Mouse (Mus musculus) forelimb bud, embryonic 11.5 days (tissue): ENCODE measurements around the gene Morc3.

ENCODE experiments used
- DNase-seq: peaks from one replicate; pipeline ENCODE4 v3.0.0-alpha.2; 2012; ENCODE audit warnings: low read depth, low spot score

Morc3 gene

DNA sequence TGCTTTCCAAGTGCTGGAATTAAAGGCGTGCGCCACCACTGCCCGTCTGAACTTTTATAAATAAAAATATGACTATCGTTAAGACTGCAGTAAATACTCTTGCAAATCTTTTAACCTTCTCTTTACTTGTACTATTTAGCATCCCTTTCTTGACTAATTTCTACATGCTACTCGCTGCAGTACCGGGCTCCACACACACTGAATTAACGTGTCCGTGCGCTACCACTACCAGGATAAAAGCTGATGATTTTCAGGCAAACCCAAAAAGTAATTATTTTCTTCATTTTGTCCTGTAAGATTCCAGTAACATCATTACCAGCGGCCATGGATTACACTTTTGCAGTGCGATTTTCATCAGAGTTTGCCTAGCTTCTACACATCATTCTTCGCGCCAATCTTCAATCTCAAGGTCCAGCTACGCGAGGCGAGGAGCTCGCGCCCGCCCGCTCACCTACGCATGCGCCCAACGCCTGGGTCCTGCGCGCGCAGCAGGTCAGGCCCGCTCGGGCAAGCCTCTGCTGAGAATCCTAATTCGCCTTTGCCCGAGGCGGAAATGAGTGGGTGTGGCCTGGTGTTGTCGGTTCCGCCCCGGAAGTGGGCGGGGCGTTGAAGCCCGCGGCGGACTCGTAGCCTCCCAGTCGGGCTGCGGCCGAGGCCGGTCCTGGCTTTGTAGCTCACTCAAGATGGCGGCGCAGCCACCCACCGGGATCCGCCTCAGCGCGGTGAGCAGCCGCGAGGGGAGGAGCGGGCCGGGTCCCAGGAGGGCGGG lies at the start of gene Morc3:
TSS of gene Morc3 (plus strand) at position 495 of the 769 bp plus-strand sequence.
- peak; percentile 100 for DNase-seq

DNA sequence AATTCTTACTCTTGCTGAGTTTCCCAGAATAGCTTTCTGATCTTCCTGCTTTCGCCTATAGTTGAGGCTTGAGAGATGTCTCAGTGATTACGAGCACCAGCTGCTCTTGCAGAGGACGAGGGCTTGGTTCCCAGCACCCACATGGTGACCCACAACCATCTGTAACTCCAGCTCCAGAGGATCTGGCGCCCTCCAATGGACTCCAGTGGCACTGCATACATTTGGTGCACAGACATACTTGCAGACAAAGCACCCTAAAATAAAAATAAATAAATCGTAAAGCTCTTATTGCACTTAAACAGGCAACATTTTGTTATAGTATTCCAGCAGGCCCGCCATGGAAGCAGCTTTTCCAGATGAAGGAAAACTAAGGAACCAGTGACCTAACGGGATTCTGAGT lies 47.7 kb upstream of the Morc3 start:
- no peak for DNase-seq

DNA sequence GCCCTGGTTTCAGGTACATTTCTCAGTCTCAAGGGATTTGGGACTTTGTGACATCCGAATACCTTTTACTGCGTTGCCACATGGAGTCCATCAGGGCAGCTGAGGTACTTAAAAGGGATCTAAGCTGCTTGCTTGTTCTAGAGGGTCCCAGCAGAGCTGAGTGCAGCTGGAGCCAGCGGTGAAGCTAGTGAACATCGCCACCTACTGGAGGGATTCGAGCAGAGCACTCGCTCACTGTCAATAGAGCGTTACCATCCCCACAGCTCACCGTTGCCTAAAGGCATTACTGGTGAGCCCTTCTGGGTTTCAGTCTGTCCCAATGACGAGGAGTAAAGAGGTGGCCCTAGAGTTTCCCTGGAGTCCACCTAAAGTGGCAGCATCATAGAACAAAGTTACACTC lies 46.1 kb upstream of the Morc3 start:
- DNase-seq = peak; percentile 89

DNA sequence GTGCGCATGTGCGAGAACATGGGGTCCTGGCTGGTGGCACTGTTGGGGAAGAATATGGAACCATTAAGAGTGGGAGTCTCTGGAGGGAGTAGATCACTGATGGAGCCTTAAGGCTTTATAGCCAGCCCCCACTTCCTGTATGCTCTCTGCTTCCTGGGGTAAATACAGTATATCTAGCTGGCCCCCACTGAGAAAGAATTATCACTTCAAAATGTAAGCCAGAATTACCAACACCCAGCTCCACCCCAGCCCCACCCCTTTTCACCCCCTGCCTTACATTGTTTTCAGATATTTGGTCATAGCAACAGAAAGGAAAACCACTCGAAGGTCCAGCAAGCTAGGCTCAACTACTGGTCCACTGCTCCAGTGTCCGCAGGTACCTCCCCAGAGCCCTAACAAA lies 43.5 kb upstream of the Morc3 start:
- no peak for DNase-seq

DNA sequence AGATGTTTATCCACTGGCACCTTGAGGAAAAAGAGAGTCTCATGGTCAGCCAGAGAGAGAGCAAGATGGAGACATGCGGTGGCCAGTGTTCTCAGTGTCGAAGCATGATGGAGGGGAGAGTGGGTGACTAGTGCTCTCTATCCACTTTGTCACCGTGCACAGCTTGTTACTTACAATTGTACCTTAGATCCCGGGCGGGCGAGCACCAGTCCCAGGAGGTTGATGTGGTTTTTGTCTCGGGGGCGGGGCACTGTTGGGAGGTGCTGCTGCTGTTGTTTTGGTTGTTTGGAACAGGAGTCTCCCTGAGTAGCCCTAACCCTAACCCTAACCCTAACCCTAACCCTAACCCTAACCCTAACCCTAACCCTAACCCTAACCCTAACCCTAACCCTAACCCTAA lies 43.0 kb upstream of the Morc3 start:
- DNase-seq = no peak

DNA sequence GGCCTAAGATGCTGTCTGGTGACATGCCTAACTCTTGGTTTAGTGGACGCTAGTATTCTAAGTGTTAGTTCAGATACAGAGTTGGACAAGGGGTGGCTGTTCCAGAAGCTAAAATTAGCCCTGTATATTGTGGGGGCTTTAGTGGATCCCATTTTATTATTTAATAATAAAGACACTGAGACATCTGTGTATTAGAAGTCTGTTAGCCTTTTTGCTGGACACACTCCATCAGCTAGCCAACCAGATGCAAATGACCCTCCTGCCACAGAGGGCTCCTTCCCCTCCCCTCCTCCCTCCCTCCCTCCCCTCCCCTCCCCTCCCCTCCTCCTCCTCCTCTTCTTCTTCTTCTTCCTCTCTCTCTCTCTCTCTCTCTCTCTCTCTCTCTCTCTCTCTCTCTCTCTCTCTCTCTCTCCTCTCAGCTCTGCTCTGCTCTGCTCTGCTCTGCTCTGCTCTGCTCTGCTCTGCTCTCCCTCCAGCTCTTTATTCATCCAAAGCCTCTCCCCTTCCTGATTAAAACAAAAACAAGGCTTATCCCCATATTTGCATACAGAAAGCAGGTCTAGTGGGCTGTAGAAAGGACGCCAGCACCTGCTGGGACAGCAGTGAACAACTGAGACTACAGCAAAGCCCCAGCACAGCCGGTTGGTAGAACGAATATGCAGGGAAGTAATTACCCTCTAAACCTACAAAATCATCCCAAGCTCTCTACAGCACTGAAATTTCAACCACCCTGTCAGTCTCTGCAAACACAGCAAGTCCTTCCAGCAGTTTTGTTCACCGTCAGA lies 41.8 kb upstream of the Morc3 start:
- no peak for DNase-seq

DNA sequence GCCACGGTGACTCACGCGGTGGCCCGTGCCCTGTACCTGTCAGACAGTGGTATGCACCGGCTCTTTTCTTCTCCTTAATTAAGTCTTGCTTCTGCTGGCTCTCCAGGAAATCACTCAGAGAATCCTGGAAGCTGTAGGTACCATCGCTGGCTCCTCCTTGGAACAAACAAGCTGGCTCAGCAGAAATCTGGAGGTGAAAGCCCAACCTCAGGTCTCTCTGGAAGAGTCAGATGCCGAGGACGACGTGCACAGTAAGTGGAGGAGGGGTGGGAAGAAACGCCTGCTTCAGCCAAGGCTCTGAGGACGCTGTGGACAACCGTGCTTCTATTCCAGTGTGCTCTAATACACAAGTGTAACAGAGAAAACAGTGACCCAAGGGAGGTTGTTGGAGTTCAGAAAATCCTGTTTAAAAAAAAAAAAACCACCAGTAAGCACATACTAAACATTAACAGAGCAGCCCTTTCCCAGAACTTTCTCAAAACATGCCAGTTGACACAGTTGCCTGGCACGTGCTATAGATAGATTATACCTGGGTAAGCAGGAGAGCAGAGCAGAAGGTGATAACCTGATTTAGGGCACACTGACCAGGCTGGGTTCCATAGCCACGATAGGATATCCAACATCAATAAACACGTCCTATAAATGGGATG lies 38.8 kb upstream of the Morc3 start:
- DNase-seq = no peak

DNA sequence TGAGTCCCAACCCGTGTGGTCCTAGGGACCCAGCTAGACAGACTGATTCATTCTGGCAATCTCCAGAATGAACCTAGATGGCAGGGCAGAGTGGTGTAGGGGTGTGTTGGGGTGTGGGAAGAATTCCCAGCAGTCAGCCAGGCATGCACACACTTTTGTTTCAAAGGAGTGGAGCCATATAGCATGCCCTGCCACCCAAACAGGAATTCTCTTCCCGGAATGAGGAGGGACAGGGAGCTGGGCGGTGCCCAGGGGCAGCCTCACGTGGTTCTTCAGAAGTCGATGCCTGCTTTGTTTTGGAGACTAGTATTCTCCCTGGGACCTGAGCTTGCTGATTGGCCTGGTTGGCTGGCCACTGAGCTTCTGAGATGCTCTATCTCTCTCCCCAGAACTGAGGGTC lies 37.1 kb upstream of the Morc3 start:
- no peak for DNase-seq

DNA sequence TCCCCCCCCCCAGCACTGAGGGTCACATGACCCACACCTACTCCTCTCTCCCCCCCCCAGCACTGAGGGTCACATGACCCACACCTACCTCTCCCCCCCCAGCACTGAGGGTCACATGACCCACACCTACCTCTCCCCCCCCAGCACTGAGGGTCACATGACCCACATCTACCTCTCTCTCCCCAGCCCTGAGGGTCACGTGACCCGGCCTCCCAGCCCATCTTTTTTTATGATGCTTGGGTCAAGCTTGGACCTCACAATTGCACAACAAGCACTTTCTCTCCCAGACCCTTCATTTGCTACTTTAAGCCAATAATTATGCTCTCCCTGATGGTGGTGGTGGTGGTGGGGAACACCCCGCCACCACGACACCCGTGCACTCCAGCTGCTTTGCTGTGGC lies 36.5 kb upstream of the Morc3 start:
- no peak for DNase-seq

DNA sequence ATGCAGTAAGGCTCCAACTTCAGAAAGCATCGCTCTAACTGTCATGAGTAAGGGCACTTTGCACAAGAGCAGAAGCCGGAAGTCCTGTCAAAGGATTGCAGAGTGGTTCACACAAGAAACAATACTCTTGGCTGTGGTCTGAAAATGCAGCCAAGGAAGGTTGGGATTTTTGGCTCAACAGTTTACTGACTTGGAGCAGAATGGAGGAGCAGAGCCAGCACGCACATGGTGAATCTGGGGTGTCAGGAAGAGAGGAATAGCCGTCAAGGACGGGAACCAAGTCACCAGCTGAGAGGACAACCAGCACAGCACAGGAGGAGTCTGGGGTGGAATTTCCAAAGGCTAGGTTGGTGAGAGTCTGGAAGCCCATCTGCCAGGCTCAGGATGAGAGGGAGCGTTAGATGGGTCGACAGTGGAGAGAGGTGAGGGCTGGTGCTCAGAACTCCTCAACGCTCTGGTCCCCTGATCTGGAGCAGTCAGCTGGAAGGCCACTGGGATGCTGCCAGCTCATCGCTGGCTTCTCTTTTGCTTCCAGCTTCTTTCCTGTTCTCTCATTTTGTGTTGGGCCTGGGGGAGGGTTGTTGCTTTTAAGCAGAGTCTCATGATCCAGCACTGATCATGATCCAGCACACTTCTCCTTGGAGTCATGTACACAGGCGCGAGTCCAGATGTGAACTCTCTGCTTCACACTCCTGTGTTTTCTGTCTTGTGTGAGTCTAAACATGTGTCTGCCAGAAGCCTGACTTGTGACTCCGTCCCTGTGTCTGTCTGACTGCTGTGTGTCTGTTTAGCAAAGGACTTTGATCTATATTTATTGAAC lies 34.7 kb upstream of the Morc3 start:
- no peak for DNase-seq

DNA sequence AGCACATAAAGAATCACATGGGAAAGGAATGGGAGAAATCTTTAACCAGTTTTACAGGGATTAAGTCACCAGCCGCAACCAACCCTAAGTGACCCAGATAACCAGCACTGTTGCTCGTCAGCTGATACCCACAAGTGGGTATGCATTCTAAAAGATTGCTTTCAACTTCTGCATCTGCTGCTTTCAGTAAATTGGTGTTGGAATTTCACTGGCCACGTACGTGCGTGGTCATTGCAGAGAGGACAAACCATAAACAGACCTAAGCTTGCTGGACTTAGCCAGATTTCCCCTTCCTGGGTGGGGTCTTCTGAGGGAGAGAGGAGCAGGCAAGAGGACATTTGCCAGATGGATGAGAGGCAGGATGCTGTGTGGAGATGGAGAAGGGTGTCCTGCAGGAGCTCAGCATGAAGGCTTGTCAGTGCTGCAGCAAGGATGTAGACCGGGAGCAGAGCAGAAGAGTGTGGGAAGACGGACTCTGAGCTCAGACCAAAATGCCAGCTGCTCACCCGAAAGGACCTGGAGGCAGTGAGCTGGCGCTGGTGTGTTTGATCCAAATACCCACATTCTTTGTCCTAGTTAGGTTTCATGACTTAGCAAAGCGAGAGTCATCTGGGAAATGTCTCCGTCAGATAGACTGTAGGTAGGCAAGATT lies 34.0 kb upstream of the Morc3 start:
- no peak for DNase-seq

DNA sequence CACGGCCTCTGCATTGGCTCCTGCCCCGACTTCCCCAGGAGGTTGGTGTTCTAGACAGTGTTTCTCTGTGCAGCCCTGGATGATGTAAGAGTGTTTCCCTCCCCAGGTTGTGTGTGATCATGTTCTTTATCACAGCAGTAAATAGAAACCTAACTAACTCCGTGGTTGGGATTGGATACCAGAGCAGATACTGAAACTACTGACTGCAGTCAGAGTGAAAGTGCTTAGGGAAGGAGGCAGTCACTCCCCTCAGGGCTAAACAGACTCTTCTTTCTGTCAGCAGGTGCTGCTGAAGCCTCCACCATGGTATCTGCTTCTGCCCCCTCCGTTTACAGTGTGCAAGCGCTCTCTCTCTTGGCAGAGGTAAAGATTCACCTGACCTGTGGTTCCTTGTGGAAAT lies 33.3 kb upstream of the Morc3 start:
- no peak for DNase-seq

DNA sequence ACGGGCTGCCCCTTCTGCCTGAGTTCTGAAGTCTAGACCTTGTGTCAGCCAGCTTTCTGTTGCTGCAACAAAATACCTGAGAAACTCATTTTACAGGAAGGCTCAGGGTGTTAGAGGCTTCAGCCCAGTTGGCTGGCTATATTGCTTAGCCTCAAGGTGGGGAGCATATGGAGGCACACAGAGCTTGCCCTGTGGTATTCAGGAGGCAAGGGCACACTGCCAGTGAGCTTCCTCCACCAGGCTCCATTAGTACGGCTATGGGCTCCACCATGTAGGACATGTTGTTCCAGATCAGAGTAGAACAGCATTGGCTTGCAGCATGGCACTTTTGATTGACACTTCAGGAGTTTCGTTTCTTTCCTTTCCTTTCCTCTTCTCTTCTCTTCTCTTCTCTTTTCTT lies 32.9 kb upstream of the Morc3 start:
- no peak for DNase-seq

DNA sequence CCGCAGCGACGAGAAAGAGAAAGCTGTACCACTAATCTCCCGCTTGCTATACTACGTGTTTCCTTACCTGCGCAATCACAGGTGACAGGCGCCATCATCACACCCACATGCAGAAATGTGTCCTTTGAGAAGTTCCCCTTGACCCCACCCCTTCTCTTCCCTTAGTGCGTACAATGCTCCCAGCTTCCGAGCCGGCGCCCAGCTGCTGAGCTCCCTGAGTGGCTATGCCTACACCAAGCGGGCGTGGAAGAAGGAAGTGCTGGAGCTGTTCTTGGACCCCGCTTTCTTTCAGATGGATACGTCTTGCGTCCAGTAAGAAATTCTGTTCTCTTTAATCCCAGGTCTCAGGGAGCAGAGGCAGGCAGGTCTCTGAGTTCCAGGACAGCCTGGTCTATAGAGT lies 32.0 kb upstream of the Morc3 start:
- no peak for DNase-seq

DNA sequence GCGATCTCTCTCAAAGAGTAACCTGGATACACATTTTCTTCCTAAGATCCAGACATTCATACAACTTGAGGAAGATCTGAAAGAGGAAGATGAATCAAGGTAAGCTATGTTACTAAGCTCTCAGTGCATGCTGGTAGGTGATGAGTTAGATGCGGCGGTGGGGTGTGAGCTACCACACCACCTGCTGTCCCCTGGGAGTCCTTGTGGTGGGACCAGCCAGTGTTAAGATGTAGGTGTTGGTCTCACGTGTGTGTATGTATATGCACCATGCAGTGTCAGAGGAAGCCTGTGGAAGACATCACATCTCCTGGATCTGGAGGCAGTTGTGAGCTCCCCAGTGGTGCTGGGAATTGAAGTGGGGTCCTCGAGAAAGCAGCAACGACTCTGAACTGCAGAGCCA lies 24.8 kb upstream of the Morc3 start:
- DNase-seq = no peak

DNA sequence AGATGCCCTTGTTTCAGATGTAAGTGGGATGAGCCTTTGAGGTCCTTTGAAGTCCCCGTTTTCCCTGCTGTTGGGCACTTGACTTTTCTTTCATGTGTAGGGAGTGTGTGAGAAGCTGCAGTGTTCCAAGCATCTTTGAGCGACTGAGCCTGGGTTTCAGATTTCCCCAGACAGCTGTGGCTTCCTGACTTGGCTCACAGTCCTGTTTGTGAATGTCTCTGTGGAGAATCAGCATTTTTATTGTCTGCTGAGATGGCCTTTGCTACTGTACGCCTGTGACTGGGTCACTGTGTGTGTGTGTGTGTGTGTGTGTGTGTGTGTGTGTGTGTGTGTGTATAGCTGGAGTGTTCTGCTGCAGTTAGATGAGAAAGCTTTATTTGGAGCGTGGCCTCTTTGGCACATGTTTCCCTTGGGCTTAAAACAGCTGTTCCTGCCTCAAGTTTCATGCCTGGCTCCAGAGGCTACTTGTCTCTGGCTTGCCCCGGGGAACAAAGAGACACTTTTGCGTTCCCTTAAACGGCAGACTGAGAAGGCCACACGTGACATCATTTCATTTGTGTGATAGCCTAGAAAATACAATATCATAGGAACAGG lies 23.9 kb upstream of the Morc3 start:
- DNase-seq = peak; percentile 53

DNA sequence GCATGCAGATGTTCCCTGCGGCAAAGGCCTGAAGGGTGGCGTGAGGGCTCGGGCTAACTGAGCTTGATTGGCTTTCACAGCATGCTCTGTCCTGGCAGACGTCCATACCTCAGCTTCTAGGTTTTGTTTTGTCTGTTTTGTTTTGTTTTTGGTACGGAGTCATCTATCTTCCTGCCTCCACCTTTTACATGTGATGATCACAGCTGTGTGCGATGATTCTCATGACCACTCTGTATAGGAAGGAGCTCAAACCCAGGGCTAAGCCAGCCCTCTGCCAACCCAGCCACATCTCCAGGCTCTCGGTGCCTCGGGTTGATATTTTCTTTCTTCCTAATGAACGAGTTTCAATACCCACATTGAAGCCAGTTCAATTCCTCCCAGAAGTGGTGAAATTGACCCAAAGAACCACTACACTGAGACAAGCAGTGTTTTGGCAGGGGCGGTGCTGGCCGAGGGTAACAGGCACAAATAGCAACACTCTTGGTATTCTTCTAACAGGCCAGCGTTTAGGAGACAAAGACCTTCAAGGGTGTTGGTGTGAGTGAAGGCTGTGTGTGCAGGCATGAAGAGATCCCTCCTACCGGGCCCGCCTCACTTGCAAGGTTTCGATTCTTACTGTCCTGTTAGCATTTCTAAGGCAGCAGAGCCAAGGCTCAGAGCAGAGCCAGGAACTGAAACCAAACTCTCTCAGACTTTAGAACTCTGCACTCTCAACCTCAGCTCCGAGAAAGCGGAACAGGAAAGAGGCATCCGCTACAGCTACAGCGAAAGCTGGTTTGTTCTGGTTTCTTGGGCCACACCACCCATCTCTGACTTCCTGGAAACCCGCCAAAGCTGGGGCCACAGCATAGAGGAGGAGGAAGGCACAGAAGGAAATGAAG lies 15.8 kb upstream of the Morc3 start:
- no peak for DNase-seq

DNA sequence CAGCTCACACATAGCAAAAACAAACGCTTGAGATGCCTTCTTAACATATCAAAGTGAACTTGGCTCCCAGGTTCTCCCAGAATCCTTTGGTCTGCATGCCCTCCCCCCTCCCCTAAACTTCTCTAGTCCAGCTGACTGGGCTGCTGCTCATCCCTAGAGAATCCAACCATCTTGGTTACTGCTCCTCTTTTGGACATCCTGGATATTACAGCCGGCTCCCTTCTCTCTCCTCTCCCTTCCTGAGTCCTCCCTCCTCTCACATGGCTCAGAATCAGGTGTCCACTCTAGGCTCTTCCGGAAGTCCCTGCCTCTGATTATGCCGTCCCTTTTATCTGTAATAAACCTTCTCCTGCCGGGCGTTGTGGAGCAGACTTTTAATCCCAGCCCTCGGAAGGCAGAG lies 15.1 kb upstream of the Morc3 start:
- no peak for DNase-seq

DNA sequence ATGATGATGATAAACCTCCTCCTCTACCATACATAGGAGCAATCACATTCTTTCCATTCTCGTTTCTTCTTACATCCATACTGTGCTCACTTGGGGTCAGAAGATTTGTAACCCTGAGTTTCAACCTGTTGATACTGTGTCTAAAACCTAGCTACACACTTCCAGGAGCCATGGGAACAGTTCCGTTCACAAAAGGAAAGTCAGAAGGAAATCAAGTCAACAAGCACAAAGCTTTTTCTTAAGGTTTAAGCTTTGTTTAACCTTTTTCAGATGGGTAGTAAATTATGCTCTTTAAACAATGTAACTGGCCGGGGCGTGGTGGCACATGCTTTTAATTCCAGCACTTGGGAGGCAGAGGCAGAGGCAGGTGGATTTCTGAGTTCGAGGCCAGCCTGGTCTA lies 14.6 kb upstream of the Morc3 start:
- no peak for DNase-seq
